Mouse (Mus musculus): ENCODE measurements at regions not wholly inside any gene's neighbourhood (a gene's known extent, or its start where the extent isn't known, plus 50 kb on each side); places are given as distances from the start of the nearest gene placed in this dataset.

DNA sequence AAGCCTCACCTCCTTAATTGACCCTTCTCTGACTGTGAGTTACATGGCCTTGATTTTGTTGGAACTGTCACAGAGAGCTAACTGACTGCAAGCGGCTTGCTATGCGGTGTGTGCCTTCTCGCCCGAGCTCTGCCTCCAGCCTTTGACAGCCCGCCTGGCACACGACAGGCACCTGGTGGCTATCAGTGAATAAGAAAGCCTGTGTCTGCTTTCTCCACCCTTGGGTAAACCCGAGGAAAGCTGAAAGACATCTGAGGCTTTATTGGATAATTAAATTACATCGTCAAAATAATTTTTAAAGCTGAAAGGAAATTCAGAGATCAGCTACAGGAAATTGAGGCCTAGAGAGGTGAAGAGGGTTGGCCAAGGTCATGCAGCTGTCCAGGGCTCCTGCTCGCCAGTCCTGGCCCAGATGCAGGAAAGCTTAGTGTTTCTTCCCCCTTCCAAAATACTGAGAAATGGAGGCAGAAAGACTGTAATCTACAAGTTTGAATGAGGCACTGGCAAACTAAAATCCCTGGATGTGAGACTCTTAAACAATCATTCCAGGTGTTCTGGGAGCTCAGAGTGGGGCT is 80.9 kb downstream of the Spata18 start:
- TF ChIP-seq POLR2A (IDR thresholded peaks at IDR 0.05; ENCODE audit: low read depth, low read length) (no peak), CTCF (conservative IDR thresholded peaks at IDR 0.05; ENCODE audit: insufficient read depth, insufficient read length, low read depth, low read length) (no peak)
